Mouse (Mus musculus) liver, adult 2 months (tissue): Measurements from ENCODE around the gene Fndc7. TPM values are rescaled to one million over a fixed set of nuclear protein-coding genes. Genes with fewer than 3 reads are reported as not detected.
A peak's percentile ranks its signal among the peaks of the same experiment; 100 is the strongest.

Experiments
- DNase-seq: peaks from one replicate; pipeline ENCODE4 v3.0.0-alpha.2; 2011; ENCODE audit warnings: low read depth, low spot score; ENCODE audit errors: extremely low read depth
- H3K27ac ChIP-seq: fragments of 200-500 bp; replicated peaks from 2 replicates; pipeline ENCODE4 v1.5.1; 2012; ENCODE audit warnings: low read depth, mild to moderate bottlenecking, control low read depth, inconsistent platforms, low read length; ENCODE audit not compliant: insufficient read depth
- H3K27me3 ChIP-seq: fragments of 200-500 bp; 2 replicates; pipeline ENCODE4 v1.6.1; 2012; ENCODE audit warnings: mild to moderate bottlenecking, moderate library complexity, low read length, inconsistent platforms; ENCODE audit not compliant: control insufficient read depth, insufficient read depth
- H3K36me3 ChIP-seq: fragments of 200-500 bp; 2 replicates; pipeline ENCODE4 v1.6.1; 2012; ENCODE audit warnings: low read length, inconsistent platforms; ENCODE audit not compliant: control insufficient read depth, insufficient read depth
- H3K4me1 ChIP-seq: fragments of 200-500 bp; 2 replicates; pipeline ENCODE4 v1.6.1; 2011; ENCODE audit warnings: low read length; ENCODE audit not compliant: control insufficient read depth, insufficient read depth
- H3K4me3 ChIP-seq: fragments of 200-500 bp; 2 replicates; pipeline ENCODE4 v1.5.1; 2011; ENCODE audit warnings: low read depth, mild to moderate bottlenecking, control low read depth, low read length, moderate library complexity; ENCODE audit not compliant: insufficient read depth
- H3K79me2 ChIP-seq: fragments of 200-500 bp; 2 replicates; pipeline ENCODE4 v1.6.1; 2012; ENCODE audit warnings: inconsistent platforms, mild to moderate bottlenecking, low read length, moderate library complexity; ENCODE audit not compliant: control insufficient read depth, insufficient read depth
- H3K9ac ChIP-seq: fragments of 200-500 bp; 2 replicates; pipeline ENCODE4 v1.6.1; 2012; ENCODE audit warnings: low read depth, mild to moderate bottlenecking, control low read depth, inconsistent platforms, low read length
- CTCF ChIP-seq: fragments of 200-500 bp; IDR thresholded peaks from 2 replicates; pipeline ENCODE4 v1.5.1; 2011; ENCODE audit warnings: low read depth, low read length, control low read depth
- POLR2A ChIP-seq: fragments of 200-500 bp; IDR thresholded peaks from 2 replicates; pipeline ENCODE4 v1.6.1; 2011; ENCODE audit warnings: low read length, control low read depth; ENCODE audit not compliant: insufficient read depth; ENCODE audit errors: extremely low read depth
- WGBS: fragments of 180-500 bp; shearing (Covaris S2); methylation state at CpG from one replicate; pipeline ENCODE4 v1.1.7; 2018; 5-methylcytosine and 5-hydroxymethylcytosine counted together
- polyA plus RNA-seq: library from polyadenylated mRNA; depleted of rRNA; stranded (reverse); fragments of >200 nt; gene quantifications from 2 replicates; pipeline ENCODE4 v1.2.3, GENCODE M21; 2012; rRNA removed
- total RNA-seq: library from RNA; depleted of rRNA; stranded (reverse); fragments of >200 nt; gene quantifications from 2 replicates; pipeline ENCODE4 v1.2.3, GENCODE M21; 2014; rRNA removed

Fndc7 gene
- total and polyA plus RNA-seq, 2 experiments, result 0.09 TPM

DNA sequence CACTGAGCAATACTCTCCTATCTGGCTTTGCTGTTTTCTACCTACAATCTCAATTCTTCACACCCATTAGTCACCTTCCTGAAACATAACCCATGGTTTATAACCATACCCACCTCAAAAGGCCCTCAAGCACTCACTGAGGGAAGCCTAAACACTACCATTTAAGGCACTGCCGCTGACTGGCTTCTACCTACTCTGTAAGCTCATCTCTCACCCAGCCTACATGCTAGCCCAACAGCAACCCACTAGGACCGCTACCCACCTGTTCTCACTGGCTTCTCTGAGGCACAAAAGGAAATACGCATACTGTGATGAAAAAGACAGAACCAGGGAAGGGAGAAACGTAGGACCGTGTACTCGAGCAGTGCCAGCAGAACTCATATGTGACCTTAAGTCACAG, 58.1 kb downstream of the Fndc7 start:
- Histone ChIP-seq H3K27ac (no peak overlapping the region), H3K79me2 (peaks cover 9% of the 10 kb centered on the region), H3K27me3 (no peaks in the 10 kb centered on the region), H3K36me3 (peaks cover 3% of the 10 kb centered on the region; the same call in 1 of the 2 replicates), H3K9ac (no peak overlapping the region), H3K4me3 (no peak overlapping the region), H3K4me1 (peaks cover 9% of the 10 kb centered on the region)
- TF ChIP-seq CTCF, result no peak
- TF ChIP-seq POLR2A, result no peak
- no peak for DNase-seq
- 96% methylated on average over 6 of the region's 6 CpGs for WGBS

DNA sequence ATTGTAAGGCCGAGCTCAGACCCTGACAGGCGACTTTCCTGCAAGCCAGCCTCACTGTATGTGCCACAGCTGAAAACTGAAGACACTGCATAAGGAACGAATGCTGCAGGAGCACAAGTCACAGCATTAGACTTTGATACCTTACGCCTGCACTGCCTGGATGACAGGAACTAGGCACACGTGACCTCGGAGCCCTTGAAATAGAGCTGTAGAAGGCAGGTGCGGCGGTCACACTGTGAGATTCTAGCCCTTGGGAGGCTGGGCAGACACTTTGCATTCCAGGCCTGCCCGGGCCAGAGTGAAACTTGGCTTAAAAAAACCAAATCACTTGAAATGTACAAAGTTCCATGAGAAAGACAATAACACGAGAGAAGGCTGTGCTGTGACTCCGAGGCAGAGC, 59.3 kb downstream of the Fndc7 start:
- H3K4me1 ChIP-seq, result peaks cover 9% of the 10 kb centered on the region
- H3K27me3 ChIP-seq, result no peaks in the 10 kb centered on the region
- no peak for TF ChIP-seq POLR2A
- TF ChIP-seq CTCF, result no peak
- peaks cover 7% of the 10 kb centered on the region for H3K79me2 ChIP-seq
- peaks cover 9% of the 10 kb centered on the region; the same call in 1 of the 2 replicates for H3K36me3 ChIP-seq
- H3K4me3 ChIP-seq, result no peak overlapping the region
- WGBS, result 29% methylated on average over 11 of the region's 11 CpGs
- peak; percentile 91 for DNase-seq
- H3K27ac ChIP-seq, result peak overlapping the region; percentile 1
- H3K9ac ChIP-seq, result no peak overlapping the region

DNA sequence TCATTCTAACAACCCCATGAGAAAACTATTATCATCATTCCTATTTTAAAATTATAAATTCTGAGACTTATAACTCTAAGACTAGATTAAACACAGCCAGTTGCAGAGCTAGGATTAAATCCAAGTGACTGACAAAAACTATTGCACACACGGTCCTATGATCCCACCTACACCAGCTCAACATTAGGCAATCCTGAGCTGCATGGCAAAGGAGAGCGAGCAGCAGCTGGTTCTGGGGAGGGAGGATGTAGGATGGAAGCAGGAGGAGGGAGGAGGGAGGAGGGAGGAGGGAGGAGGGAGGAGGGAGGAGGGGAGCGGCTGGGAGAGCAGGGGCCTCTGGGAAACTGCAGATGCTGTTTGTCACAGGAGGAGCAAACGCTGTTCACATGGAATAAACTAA, 74.2 kb downstream of the Fndc7 start:
- TF ChIP-seq CTCF, result no peak
- TF ChIP-seq POLR2A, result no peak
- H3K27me3 ChIP-seq, result no peaks in the 10 kb centered on the region
- H3K36me3 ChIP-seq, result peaks cover 29% of the 10 kb centered on the region
- no peaks in the 10 kb centered on the region for H3K79me2 ChIP-seq
- no peak overlapping the region for H3K4me3 ChIP-seq
- no peak overlapping the region for H3K27ac ChIP-seq
- no peaks in the 10 kb centered on the region for H3K4me1 ChIP-seq
- no peak overlapping the region for H3K9ac ChIP-seq
- no peak for DNase-seq
- WGBS, result 68% methylated on average over 4 of the region's 4 CpGs

DNA sequence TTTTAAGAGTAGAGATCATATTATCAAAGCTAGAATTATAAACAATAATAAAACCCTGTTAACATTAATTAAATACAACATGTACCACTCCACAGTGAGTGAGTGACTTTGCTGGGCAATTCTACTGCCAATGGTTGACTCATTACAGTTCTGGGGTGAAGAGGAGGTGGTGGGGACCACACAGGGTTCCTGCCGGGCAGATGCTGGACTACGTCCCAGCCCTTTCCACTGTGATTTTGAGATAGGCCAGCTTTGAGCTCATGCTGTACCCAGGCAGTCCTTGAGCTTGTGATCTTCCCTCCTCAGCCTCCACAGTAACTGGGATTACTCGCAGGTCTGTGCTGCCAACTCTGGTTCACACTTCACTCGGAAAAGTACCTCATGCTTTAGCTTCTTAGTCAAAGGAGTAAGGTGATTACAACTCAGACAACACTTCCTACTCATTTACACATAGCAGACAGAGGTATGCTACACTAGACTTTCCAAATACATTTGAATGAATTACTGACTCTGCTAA, 79.0 kb downstream of the Fndc7 start:
- H3K9ac ChIP-seq, result no peak overlapping the region
- H3K79me2 ChIP-seq, result no peaks in the 10 kb centered on the region
- 79% methylated on average over 4 of the region's 4 CpGs for WGBS
- no peak overlapping the region for H3K4me3 ChIP-seq
- no peak for DNase-seq
- TF ChIP-seq POLR2A, result no peak
- TF ChIP-seq CTCF, result no peak
- H3K27me3 ChIP-seq, result no peaks in the 10 kb centered on the region
- no peaks in the 10 kb centered on the region for H3K4me1 ChIP-seq
- H3K36me3 ChIP-seq, result peaks cover 25% of the 10 kb centered on the region
- H3K27ac ChIP-seq, result no peak overlapping the region

- Histone ChIP-seq H3K9ac (no peak overlapping the region), H3K4me3 (no peak overlapping the region), H3K27me3 (no peaks in the 10 kb centered on the region), H3K4me1 (peaks cover 2% of the 10 kb centered on the region; the same call in 1 of the 2 replicates), H3K79me2 (no peaks in the 10 kb centered on the region), H3K27ac (no peak overlapping the region), H3K36me3 (peaks cover 26% of the 10 kb centered on the region)
- no peak for DNase-seq
- WGBS, result 86% methylated on average over 5 of the region's 5 CpGs
- TF ChIP-seq CTCF (no peak), POLR2A (no peak)
These were observed 84.2 kb downstream of the Fndc7 start for GRCm38 (mm10) chr3:108805622-108806021.

Other genes with a start within 250 kb of the Fndc7 start
- gene Clcc1, start 236.1 kb downstream of the Fndc7 start, total RNA-seq, result 83.4 and 96.9 TPM in 2 replicates
- 43.9 and 50.2 TPM in 2 replicates for gene Clcc1, start 236.1 kb downstream of the Fndc7 start, polyA plus RNA-seq
- 9.9 and 10.9 TPM in 2 replicates for gene Gpsm2, start 167.7 kb downstream of the Fndc7 start, total RNA-seq
- gene Gpsm2, start 167.7 kb downstream of the Fndc7 start, polyA plus RNA-seq, result 2.4 and 2.9 TPM in 2 replicates
- gene Aknad1, start 150.3 kb downstream of the Fndc7 start, total RNA-seq, result not detected in 2 replicates
- gene Aknad1, start 150.3 kb downstream of the Fndc7 start, polyA plus RNA-seq, result not detected in 2 replicates
- gene Stxbp3, start 49.5 kb downstream of the Fndc7 start, total RNA-seq, result 28.9 and 34.3 TPM in 2 replicates
- gene Stxbp3, start 49.5 kb downstream of the Fndc7 start, polyA plus RNA-seq, result 6.0 and 6.7 TPM in 2 replicates
- 22.8 and 25.7 TPM in 2 replicates for gene Prpf38b, start 21.7 kb upstream of the Fndc7 start, total RNA-seq
- 13.8 and 17.2 TPM in 2 replicates for gene Prpf38b, start 21.7 kb upstream of the Fndc7 start, polyA plus RNA-seq
- gene Henmt1, start 49.9 kb upstream of the Fndc7 start, total RNA-seq, result not detected in 2 replicates
- not detected in 2 replicates for gene Henmt1, start 49.9 kb upstream of the Fndc7 start, polyA plus RNA-seq
- gene Gm9857, start 50.4 kb upstream of the Fndc7 start, total RNA-seq, result not detected in 2 replicates
- gene Gm9857, start 50.4 kb upstream of the Fndc7 start, polyA plus RNA-seq, result not detected in 2 replicates
- 1.8 and 2.1 TPM in 2 replicates for gene Fam102b, start 137.6 kb upstream of the Fndc7 start, total RNA-seq
- gene Fam102b, start 137.6 kb upstream of the Fndc7 start, polyA plus RNA-seq, result 0.19 and 0.28 TPM in 2 replicates
- gene Slc25a54, start 190.5 kb upstream of the Fndc7 start, total RNA-seq, result not detected in 2 replicates
- not detected in 2 replicates for gene Slc25a54, start 190.5 kb upstream of the Fndc7 start, polyA plus RNA-seq
- 1.9 and 2.1 TPM in 2 replicates for gene Slc25a24, start 233.1 kb upstream of the Fndc7 start, total RNA-seq
- 0.14 and 0.28 TPM in 2 replicates for gene Slc25a24, start 233.1 kb upstream of the Fndc7 start, polyA plus RNA-seq